Mouse (Mus musculus) urinary bladder, postnatal 10 days (tissue): Measurements from ENCODE around the gene Recql.

Experiments
- DNase-seq: peaks from one replicate; pipeline ENCODE4 v3.0.0; 2022; ENCODE audit warnings: low spot score

Gene Recql

DNA sequence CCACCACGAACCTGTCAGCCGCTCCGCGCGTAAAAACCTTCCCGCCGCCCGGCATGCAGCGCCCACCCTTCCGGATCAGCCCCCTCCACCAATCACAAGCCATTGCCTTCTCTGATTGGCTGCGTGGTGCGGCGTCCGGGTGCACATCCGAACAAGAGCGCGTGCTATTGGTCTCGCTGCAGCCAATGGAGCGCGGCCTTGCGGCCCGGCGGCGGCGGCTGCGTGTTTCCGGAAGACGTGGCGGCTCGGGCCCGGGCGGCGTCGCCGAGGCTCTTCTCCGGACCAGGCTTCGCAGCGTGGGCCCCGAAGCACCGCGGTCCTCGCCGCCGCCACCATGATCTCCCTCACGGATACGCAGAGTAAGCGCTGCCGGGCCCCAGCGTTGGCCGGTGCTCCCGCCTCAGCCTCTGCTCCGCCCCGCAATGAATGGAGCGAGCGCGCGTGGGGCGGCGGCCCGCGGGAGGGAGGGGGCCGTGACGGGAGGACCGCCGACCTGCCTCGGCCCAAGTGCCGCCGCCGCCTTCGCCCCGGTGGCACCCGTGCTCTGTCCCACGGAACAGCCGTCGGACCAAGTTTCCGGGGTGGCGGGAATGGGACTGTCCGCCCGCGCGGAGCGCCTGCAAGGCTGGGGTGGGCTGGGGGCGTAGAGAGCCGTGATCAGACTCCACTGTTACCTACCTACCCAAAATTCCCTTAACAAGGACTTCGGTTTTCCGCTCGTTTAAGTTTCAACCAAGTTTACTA lies at the start of gene Recql, which contains the start of gene Golt1b:
Gene Recql (minus strand): TSS at position 77 of the 744 bp plus-strand sequence.
Gene Golt1b (plus strand): TSS at position 211 of the 744 bp plus-strand sequence.
- peak; percentile 97 for DNase-seq

- no peak for DNase-seq
These were observed 42.2 kb upstream of the Recql start for GRCm38 (mm10) chr6:142429072-142429471.

DNA sequence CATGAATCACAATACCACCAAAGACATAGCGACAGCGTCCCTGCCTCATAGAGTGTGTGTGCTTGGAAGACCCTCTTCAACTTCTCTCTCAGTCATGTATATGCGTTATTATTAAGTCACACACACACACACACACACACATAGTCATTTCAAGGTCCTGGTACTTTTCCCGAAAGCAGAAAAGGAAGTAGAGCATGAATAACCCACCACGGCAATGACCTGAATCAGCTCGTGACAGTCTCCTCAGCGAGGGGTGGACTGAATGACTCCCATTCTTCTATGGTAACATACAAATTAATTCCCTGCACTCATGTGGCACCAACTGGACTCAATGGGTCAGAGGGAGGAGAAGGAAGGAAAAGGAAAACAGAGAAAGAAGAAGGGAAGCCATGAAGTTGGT lies 38.1 kb upstream of the Recql start:
- no peak for DNase-seq

DNA sequence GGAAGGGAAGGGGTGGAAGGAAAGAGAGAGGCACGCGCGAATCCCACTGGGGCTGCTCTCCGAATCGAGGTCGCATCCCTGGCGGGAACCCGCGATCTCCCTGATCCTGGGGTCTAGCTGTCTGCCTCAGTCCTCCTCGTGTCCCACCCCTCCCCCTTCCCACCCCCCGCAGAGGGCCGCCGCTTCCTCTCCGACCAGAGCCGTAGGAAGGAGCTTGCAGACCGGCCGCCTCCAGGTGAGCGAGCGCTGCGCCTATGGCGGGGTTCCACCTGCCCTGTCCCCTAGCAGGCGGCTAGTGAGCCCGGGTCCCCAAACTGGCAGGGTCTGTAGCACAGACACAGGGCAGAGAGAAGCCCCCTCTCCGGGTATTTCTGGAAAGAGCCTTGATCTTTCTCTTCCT lies 27.7 kb upstream of the Recql start:
- no peak for DNase-seq

GRCm38 (mm10) chr6:142413845-142414244 lies 27.0 kb upstream of the Recql start:
- DNase-seq: no peak

DNA sequence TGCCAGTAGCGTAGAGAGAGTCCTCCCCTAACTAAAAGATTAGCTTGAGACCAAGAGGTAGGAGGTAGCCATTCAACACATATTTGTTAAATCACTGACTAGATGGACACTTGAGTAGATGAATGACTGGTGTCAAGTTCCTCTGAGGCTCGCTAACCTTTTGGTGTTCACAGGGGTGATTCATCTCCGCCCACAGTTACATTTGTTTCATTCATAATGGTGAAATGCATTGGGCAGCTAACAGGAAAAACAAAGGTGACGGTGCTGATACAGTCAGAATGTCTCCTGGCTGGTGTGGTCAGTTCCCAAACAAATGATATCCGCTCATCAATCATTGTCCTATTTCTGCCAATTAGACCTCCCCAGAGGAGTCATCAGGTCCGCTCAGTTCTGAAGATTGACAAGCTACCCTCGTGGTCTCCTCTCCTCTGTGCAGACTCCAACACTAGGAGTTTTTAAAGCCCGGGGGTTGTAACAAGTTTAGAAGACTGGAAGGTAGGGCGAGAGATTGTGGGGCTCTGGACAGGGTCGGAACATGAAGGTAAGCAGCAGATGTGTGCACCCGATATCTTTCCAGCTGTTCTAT lies 26.1 kb upstream of the Recql start, which contains the start of gene Spx:
Gene Spx (plus strand): TSS at position 536 of the 586 bp plus-strand sequence.
- DNase-seq: no peak

- no peak for DNase-seq
These were observed 24.3 kb upstream of the Recql start for GRCm38 (mm10) chr6:142411140-142411539.

DNA sequence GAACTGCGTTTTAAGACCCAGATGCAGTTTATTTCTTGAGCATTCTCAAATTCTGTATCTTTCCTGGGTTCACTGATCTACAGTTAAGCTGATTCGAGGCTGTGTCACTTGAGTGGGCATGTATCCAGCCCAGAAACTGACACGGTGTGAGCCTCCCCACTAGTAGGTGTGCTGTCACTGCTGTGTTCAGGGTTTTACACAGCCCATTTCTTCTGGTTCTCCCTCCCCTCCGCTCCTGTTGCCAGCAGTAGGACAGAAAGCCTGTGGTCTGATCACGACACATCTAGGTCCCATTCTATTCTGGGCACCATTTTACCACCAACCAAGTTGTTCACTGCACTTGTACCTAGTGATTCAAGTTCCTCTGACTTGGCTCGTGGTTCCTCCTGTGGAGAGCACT lies 8.9 kb upstream of the Recql start:
- no peak for DNase-seq

DNA sequence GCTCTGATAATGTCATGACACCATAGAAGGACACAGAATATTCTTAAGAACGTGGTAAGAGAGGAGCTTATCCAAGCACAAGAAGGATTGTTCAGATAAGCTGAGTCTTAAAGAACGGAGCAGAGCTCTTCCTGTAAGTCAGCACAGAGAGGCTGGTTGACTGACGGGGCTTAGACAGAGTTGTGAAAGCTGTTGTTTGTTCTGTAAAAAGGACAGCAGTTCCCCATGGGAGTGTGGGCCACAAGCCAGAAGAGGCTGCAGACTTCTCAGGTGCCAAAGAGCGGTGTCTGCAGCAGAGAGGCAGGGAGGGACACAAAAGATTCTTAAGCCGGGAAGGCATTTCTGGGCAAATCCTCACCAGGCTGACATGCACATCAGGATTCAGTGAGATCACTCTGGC lies 7.8 kb upstream of the Recql start:
- DNase-seq: no peak

DNA sequence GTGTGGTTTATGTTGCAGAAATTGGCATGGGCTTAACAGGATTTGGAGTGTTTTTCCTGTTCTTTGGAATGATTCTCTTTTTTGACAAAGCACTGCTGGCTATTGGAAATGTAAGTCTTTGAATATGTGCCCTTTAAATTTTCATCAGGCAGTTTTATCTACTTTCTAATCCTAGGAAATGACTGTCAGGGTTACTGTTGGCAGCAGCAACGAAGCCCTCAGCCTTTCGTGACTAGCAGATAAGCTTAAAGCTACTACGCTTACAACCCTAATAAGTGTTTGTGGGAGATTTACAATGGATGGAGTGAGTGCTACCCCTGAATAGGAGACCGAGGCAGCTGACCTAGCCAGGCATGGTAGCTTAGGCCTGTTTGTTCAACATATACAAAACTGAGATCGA lies 5.4 kb upstream of the Recql start:
- DNase-seq: no peak

DNA sequence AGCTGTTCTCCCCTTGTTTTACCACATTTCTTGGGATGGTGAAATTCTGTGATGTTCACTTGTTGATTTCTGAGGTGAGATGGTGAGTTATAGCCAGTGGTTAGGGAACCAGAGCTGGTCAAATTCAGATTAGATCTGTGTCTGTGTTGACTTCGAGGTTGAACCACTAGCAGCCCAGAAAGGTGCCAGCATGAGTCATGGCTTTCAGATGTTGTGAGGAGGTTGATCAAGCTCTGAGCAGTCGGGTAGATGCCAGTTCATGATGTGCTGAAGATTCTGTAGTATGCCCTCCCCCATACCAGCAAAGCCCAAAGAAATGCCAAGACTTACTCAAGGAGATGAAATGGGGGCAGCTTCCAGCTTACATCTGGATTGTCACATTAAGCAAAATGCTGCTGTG lies 2.2 kb upstream of the Recql start:
- DNase-seq: no peak

DNA sequence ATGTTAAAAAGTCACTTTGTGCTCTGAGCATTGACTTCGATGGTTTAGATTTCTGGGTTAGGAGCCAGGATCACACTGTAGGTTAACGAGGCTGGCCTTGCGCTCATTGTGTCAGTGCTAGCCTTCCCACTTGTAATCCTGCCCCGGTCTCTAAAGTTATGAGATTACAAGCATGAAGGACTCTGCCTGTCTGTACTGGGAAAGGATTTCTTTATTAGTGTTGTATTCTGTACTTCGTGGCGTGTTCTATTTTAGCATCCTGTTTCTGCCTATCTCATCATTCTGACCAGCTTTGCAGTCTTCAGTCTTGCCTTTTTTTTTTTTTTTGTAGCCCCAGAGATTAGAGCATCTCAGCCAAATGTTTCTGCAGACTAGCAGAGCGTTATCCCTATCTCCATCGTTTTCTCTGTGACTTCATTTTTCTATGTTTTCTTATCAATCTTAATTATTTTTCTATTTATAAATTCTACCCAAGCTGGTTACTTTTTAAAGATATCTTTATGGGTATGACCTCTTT lies 926 bp upstream of the Recql start:
- DNase-seq: no peak

- no peak for DNase-seq
These were observed 439 bp downstream of the Recql start for GRCm38 (mm10) chr6:142386285-142387010.

GRCm38 (mm10) chr6:142384521-142384920 lies 2.4 kb downstream of the Recql start:
- DNase-seq: no peak

GRCm38 (mm10) chr6:142381615-142382014 lies 5.3 kb downstream of the Recql start:
- no peak for DNase-seq

GRCm38 (mm10) chr6:142379961-142380360 lies 6.9 kb downstream of the Recql start:
- no peak for DNase-seq

GRCm38 (mm10) chr6:142378576-142379330 lies 8.1 kb downstream of the Recql start:
- no peak for DNase-seq

DNA sequence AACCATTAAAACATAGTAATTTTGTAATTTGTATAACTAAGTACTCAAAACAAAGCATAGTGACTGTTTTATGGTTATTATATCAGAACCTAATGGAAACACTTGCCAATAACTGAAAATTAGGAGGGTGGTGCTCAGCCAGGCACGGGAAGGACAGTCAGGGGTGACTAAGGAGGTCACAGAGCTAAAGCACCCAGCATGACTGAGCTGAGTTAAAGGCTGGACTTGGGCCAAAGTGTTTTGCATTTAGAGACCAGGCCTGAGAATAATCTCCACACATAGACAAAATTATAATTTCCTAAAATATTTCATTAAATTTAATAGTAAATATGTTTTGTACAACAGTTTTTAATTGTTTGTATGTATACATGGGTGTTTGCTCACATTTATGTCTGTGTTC lies 9.8 kb downstream of the Recql start:
- no peak for DNase-seq

GRCm38 (mm10) chr6:142369568-142369967 lies 17.3 kb downstream of the Recql start:
- DNase-seq: no peak

DNA sequence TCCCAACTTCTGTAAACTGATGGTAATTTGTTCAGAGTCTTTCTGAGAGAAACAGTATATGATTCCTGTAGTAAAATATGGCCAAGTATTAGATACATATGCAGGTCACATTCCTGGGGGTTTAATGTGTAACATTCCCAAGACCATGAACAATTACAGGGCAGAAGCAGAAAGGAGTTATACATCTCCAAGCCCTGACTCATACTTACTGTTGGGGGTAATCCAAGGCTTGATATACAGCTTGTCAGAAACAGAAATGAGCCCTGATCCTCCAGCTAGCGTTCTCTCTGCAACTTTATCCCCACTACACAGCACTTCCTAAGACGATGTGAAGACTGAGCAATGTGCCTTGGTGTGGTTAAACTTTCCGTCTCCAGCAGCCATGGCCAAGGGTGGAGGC lies 19.3 kb downstream of the Recql start:
- no peak for DNase-seq

- DNase-seq: no peak
These were observed 20.3 kb downstream of the Recql start for GRCm38 (mm10) chr6:142366473-142367018.
